Mouse (Mus musculus) spleen, adult 2 months (tissue): ENCODE measurements at regions not wholly inside any gene's neighbourhood (a gene's known extent, or its start where the extent isn't known, plus 50 kb on each side); places are given as distances from the start of the nearest gene placed in this dataset.

Experiments
- CTCF ChIP-seq: fragments of 200-500 bp; IDR thresholded peaks from 2 replicates; pipeline ENCODE4 v1.5.1; 2011; ENCODE audit warnings: mild to moderate bottlenecking, inconsistent platforms; ENCODE audit not compliant: insufficient read depth, insufficient read length, insufficient replicate concordance; ENCODE audit errors: extremely low read depth
- POLR2A ChIP-seq: fragments of 200-500 bp; IDR thresholded peaks from 2 replicates; pipeline ENCODE4 v1.6.1; 2011; ENCODE audit warnings: low read depth, low read length, inconsistent platforms

- no peak for TF ChIP-seq CTCF
- no peak for TF ChIP-seq POLR2A
Measured at GRCm38 (mm10) chr9:43692015-43692414, 51.8 kb upstream of the Nectin1 start.
